Mouse (Mus musculus): ENCODE measurements around the gene Rin2.
"Not testable (repeated sequence)": the region's sequence is repeated elsewhere in the genome, so short reads cannot be mapped to it uniquely, and the experiment has no call there.

Rin2 gene

GRCm38 (mm10) chr2:145684151-145684550, 9.1 kb downstream of the Rin2 start:
- no peak for DNase-seq

DNA sequence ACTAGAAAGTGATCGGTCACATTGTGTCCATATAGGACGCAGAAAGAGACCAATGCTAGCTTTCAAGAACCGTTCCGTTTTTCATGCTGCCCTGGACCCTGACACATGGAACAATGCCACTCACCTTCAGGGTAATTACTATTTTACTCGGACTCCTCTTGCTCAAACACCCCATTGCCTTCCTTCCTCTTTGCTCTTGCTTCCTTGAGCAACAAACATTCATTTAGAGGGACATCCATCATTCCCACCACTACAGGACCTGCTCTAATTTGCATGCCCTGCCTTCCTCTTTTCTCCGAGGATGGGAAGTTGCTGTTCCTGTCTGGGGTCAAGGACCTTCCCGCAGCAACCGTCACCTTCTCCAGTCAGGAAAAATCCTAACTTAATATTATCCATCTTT, 9.9 kb downstream of the Rin2 start:
- DNase-seq: no peak

DNA sequence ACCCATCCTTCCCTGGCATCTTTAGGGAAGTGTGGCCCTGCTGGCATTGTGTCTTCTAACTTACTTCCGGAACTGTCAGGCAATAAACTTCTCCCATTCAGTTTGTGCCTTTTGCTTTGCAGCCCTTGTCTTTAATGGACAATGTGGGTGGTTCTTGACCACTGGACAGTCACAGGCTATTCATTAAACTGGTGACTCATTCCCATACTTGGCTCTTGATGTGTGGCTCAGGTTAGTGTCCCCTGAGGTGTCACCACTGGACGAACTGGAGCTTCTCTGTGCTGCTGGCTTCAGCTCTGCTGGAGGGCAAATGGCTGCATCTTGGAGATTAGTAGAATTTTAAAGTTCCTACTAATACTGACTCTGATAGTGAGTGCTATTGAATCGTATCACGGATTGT, 11.0 kb downstream of the Rin2 start:
- DNase-seq: peak in 1 of 2 experiments; percentile 31

DNA sequence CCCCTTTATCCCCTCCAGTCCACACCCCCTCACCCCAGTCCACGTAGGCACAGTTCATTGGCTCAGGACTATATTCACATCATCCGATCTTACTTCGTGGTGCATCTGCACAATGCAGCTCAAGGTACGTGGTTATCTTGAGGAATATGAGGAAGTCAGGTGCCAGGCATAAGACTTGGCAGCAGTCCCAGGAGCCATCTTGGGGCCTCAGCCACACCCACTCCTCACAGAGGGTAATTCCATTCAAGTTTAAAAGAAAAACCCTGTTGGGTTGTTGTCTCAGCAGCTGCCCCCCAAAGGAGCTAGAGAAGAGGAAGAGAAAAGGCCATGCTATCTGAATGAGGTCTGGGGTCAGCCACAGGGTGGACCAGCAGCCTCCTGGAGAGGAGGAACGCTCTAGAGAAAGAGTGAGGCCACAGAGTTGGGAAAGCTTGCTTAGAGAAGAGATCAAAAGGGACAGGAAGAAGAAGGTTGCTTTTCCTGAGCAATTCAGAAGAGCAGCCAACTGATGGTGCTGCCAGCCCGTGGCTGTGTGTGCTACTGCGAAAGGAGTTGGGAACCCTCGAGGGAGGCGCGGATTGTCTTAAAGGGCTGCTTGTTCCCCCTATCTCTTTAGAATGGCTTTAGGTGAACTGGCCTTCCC, 16.5 kb downstream of the Rin2 start:
- no peak for DNase-seq

GRCm38 (mm10) chr2:145697160-145697559, 22.1 kb downstream of the Rin2 start:
- no peak for DNase-seq

DNA sequence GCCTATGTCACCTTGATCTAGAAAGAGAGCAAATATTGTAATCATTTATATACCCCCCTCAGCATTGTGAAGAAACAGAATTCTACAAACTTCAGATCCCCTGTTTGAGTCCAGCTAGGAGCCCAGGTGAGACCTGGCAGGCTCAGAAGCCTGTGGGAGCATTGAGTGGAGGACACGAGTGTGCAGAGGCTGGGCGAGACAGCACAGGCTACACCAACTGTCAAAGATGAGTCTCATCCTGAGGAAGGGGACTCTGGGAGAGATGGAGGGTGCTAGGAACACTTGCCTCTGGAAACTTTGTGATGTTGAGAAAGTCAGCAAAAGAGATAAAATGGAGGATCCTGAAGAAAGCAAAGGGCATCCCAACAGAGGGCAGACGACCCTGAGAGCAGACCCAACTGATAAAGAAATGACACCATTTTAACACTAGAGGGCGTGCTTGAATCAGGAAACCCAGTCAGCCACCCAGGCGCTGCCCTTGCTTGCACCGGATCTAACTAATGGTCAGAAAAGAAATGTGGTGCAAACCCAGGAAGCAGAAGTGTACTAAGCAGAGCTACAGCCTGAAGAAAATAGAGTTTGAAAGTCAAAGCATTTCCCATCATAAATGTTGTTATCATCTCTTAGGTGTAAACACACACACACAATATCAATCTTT, 24.5 kb downstream of the Rin2 start:
- DNase-seq: peak; percentile 56 to 73

- DNase-seq: peak in 1 of 2 experiments; percentile 44
These were observed 25.4 kb downstream of the Rin2 start for GRCm38 (mm10) chr2:145700237-145700985.

GRCm38 (mm10) chr2:145701605-145702335, 26.8 kb downstream of the Rin2 start:
- peak; percentile 53 to 67 for DNase-seq

DNA sequence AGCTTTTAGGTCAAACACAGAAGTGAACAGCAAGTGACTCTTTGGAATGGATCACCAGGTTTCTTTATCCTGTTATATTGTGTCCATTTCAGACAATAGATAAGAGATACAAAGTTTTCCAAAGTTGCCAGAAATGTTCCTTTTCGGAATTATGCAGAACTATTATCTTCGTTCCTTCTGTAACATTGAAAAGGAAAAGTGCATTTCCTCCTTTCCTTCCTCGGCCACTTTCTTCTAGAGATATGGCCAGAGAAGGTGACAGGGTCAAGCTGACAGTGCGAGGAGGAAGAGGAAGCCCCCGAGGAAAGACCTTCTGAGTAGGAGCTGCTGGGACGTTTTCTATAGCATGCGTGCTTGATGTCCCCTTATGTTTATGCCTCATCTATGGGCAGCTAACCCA, 29.7 kb downstream of the Rin2 start:
- no peak for DNase-seq

DNA sequence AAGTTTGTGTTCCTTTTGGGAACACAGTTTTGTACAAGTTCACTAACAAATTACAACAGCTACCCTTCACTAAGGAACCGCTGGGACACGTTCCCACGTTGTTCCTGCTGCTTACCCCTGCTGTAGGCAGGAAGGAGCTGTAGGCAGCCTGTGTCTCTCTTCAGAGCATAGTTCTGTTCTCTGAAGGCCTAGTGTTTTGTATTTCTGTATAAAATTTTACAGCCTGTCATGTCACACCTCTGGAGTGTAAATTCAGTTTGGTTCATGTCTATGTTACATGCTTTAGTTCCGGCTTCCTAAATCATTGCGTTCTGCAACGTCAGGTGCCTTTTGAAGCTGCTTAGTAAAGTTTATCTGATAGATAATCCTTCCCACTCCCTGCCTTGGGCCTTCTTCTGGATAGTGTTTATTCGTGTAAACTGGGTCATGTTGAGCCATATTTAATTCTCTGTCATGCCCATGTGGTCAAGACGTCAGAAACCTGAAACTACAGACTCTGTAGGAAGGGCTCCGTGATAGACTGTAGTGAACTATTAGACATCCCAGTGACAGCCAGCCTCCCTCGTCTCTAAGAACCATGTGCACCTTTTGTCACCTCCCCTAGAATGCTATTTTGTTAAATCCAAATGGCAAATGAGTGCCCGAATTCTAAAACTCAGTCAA, 34.8 kb downstream of the Rin2 start:
- no peak for DNase-seq

DNA sequence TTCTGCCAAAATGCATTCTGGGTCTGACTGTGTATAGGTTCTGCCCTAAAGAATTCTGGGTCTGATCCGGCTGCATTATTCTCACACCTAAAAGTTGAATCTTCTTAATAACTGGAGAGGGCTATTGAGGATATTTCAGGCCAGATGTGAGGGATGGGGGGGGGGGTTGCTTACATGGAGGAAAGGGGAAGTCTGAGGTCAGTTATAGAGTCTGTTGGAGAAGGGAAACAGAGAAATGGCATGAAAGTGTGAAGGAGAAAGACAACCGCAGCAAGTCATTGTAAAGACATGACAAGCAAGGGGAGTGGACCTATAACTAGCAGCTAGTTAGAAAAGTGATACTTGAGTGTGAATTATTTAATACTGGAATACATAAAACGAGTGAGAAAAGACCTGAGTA, 36.5 kb downstream of the Rin2 start:
- no peak for DNase-seq

GRCm38 (mm10) chr2:145712026-145712425, 37.0 kb downstream of the Rin2 start:
- DNase-seq: no peak

GRCm38 (mm10) chr2:145717539-145717938, 42.5 kb downstream of the Rin2 start:
- no peak for DNase-seq

DNA sequence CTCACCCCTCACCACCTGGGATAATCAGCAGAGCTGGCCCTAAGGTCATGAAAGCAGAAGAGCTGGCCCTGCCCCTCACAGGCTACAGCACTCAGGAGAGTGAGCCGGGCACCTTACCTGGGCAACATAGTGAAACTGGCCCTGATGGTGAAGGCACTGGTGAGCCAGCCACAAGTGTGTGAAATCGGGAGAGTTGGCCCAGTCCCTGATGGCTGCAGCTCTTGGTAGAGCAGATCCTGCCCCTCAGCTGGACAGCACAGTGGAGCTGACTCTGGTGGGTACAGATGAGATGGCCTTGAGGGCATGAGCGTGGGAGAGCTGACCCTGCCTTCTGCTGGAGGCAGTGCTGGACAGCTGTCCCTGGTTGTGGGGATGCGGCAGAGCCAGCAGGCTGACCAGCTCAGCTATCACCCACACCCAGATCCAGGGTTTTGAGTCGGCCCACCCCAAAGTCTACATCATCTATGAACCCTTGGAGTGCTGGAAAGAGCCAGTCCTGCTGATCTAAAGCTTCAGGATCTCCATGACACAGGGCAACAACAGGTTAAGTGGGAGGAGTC, 43.7 kb downstream of the Rin2 start:
- DNase-seq: no peak

DNA sequence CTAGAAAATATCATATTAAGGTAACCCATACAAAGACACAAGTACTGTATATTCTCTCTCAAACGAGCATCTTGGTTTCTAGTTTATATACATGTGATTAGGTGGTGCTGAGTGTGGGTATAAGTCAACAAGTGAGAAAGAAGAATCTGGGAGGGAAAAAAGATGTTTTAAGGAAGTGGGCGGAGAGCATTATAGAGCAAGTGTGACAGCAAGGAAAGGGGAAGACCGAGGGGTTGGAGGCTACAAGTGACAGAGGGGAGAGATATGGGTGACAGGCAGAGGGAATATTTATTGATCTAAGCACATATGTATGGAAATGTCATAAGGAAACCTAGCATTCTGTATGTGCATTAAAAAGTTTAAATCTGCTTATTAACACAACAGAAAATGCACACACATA, 45.1 kb downstream of the Rin2 start:
- DNase-seq: no peak

- no peak for DNase-seq
These were observed 45.7 kb downstream of the Rin2 start for GRCm38 (mm10) chr2:145720743-145721142.

- DNase-seq: not testable (repeated sequence)
These were observed 47.3 kb downstream of the Rin2 start for GRCm38 (mm10) chr2:145722304-145722703.

DNA sequence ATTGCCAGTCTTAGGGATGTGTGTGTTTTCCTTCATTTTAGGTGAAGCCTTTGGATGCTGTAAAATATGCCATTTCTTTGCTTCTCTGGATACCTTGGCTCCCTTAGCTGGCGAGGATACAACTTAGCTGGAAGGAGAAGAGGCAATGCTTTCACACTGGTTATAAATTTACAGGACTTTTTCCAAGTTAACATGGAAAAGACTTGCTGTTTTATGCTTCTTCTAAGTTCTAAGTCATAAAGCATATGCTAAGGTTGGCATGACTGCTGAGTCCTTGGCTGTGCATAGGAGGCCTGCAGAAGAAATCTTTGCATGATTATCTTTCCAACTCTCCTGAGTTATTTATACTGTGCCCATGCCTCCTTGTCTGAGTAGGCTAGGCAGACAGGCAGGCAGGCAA, 49.3 kb downstream of the Rin2 start:
- DNase-seq: peak in 1 of 2 experiments; percentile 20

DNA sequence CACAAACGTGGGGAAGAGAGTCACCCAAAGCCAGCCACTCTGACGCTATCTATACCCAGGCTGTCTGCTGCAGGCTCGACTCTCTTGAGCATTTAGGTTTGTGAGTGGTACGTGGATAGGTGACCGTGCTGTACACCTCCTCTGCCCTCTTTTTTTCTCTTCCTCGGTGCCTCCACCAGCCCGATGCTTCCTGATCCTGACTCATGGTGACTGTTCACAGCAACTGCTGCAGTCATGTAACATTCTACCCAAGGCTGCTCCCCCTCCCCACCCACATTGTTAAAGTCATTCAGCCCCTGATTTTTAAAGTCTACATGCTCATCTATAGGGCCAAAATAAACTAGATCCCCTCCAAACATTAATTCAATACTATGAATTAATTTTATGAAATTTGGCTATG, 54.4 kb downstream of the Rin2 start:
- DNase-seq: no peak

- DNase-seq: no peak
These were observed 55.3 kb downstream of the Rin2 start for GRCm38 (mm10) chr2:145730189-145730880.

DNA sequence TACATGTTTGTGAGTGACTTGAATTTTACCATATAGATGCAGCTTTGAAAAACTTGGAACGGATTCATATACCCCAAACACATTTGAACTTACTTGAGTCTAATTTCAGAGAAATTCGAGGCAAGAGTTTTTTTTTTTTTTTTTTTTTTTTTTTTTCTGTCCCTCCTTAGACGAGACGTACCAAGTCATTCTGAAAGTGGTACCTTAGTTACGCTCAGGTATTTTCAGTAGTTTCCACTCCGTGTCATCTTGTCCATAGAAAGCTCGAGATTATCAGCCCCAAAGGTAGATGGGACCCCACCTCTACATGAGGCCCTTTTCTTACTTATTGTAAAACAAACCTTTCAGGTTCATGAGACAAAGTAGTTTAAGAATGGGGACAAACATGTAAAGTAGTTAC, 55.9 kb downstream of the Rin2 start:
- DNase-seq: no peak

- no peak for DNase-seq
These were observed 60.1 kb downstream of the Rin2 start for GRCm38 (mm10) chr2:145735079-145735478.

Measured in kidney, adult 8-10 months (tissue).